Mouse (Mus musculus) intestine, embryonic 16.5 days (tissue): Measurements from ENCODE around the gene Sptb. TPM values are rescaled to one million over a fixed set of nuclear protein-coding genes. Genes with fewer than 3 reads are reported as not detected.

Source experiments
- ATAC-seq: fragments of 200-750 bp; cut with Nextera tagmentation; 2 replicates; pipeline ENCODE4 v1.8.0; 2017; ENCODE audit warnings: moderate TSS enrichment, moderate library complexity
- H3K27ac ChIP-seq: fragments of 300-500 bp; sonication (generic); 2 replicates; pipeline ENCODE4 v1.5.1; 2014; ENCODE audit warnings: mild to moderate bottlenecking, low read length
- H3K27me3 ChIP-seq: fragments of 300-500 bp; sonication (generic); replicated peaks from 2 replicates; pipeline ENCODE4 v1.6.1; 2014; ENCODE audit warnings: low read length, control low read depth, mixed read lengths; ENCODE audit not compliant: control insufficient read depth, insufficient read depth
- H3K36me3 ChIP-seq: fragments of 300-500 bp; sonication (generic); 2 replicates; pipeline ENCODE4 v1.6.1; 2014; ENCODE audit warnings: low read length, control low read depth; ENCODE audit not compliant: control insufficient read depth, insufficient read depth
- H3K4me1 ChIP-seq: fragments of 300-500 bp; sonication (generic); 2 replicates; pipeline ENCODE4 v1.6.1; 2014; ENCODE audit warnings: low read length, control low read depth, mixed read lengths; ENCODE audit not compliant: control insufficient read depth, insufficient read depth
- H3K4me2 ChIP-seq: fragments of 300-500 bp; sonication (generic); 2 replicates; pipeline ENCODE4 v1.6.1; 2014; ENCODE audit warnings: low read depth, low read length, control low read depth
- H3K4me3 ChIP-seq: fragments of 300-500 bp; sonication (generic); 2 replicates; pipeline ENCODE4 v1.5.1; 2014; ENCODE audit warnings: mild to moderate bottlenecking, low read length
- H3K9ac ChIP-seq: fragments of 300-500 bp; sonication (generic); 2 replicates; pipeline ENCODE4 v1.6.1; 2014; ENCODE audit warnings: low read depth, low read length
- H3K9me3 ChIP-seq: fragments of 300-500 bp; sonication (generic); 2 replicates; pipeline ENCODE4 v1.6.1; 2016; ENCODE audit warnings: low read length, control low read depth; ENCODE audit not compliant: control insufficient read depth
- WGBS: fragments of 180-500 bp; shearing (Covaris S2); extraction: QIAGEN DNeasy Blood & Tissue Kit; methylation state at CpG from one replicate; pipeline ENCODE4 v1.1.7; 2014; 5-methylcytosine and 5-hydroxymethylcytosine counted together
- polyA plus RNA-seq: library from polyadenylated mRNA; unstranded; fragments of >200 nt; fragmentation: Nextera tagmentation; extraction: Ambion mirVana; gene quantifications from 2 replicates; pipeline ENCODE4 v1.2.1, GENCODE M21; 2015

Sptb gene
- polyA plus RNA-seq, result 0.98 and 1.2 TPM in 2 replicates

DNA sequence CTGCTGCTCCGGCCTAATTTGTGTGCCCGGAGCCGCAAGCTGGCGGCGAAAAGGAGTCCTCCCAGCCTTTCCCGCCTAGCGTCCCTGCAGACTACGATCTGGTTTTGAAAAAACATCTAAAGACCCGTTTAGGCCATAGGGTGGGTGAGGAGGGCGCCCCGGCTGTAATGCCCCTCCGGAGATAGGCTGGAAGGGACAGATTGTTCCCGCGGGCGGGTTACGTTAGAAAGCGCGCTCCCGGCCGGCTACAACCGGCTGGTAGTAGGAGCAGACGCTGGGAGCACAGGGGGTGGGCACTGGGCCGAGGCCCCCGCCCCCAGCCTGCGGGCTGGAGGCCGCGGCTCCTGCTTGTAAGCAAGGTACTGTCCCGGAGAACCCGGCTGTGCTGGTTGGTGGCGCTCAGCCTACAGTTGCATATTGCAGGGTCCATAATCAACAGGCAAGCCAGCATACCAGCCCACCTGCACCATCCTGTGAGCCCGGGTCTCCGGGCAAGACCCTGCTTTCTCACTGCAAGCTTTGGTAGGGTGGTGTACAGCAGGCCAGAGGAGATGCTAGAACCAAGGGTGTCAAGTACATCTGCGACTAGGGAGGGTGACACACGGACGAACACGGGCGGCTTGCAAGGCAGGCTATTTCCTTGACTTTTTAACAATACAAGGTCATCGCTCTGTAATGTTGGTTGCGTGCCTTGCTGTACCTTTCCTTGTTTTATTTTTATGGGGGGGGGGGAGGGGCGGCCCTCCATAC, at the start of gene Sptb:
TSS of gene Sptb (minus strand) at position 197 of the 750 bp plus-strand sequence.
- Histone ChIP-seq H3K4me2 (peak within 1 kb of the TSS; percentile 100), H3K36me3 (no peaks in the 10 kb centered on the region), H3K27me3 (peaks cover 24% of the 10 kb centered on the region), H3K4me1 (peaks cover 12% of the 10 kb centered on the region), H3K9me3 (no peaks in the 10 kb centered on the region), H3K4me3 (peak within 1 kb of the TSS; percentile 74), H3K27ac (no peak within 1 kb of the TSS), H3K9ac (peak within 1 kb of the TSS; percentile 73)
- ATAC-seq, result peak; percentile 72
- WGBS, result under 1% methylated on average over 40 of the region's 40 CpGs

DNA sequence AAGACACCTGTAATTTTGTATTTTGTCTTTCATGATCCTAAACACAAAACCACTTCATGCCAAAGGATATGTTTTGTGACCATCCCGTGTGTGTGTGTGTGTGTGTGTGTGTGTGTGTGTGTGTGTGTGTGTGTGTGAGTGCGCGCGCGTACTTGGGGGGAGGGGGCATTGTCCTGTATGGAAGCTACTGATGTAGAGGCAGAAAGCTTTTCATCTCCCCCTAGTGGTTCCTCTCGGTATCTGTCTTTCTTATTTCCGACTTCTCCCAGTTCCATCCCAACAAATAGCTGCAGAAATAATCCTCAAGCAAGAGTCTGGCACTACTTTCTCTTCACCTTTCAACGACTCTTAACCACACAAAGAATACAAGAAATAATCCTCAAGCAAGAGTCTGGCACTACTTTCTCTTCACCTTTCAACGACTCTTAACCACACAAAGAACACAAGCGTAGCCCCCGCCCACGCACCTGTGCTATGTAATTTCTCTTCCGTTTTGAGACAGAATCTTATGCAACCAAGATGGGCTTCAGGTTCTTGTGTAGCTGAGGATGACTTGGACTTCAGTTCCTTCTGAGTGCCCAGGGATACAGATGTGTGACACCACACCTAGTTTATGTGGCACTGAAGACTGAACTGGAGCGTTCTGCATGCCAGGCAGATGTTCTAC, 42.4 kb upstream of the Sptb start:
- Histone ChIP-seq H3K36me3 (no peaks in the 10 kb centered on the region), H3K27ac (no peak overlapping the region), H3K4me2 (no peak overlapping the region), H3K4me1 (no peaks in the 10 kb centered on the region), H3K9ac (no peak overlapping the region), H3K27me3 (no peaks in the 10 kb centered on the region), H3K9me3 (no peaks in the 10 kb centered on the region), H3K4me3 (no peak overlapping the region)
- 45% methylated on average over 14 of the region's 14 CpGs for WGBS
- ATAC-seq, result no peak

DNA sequence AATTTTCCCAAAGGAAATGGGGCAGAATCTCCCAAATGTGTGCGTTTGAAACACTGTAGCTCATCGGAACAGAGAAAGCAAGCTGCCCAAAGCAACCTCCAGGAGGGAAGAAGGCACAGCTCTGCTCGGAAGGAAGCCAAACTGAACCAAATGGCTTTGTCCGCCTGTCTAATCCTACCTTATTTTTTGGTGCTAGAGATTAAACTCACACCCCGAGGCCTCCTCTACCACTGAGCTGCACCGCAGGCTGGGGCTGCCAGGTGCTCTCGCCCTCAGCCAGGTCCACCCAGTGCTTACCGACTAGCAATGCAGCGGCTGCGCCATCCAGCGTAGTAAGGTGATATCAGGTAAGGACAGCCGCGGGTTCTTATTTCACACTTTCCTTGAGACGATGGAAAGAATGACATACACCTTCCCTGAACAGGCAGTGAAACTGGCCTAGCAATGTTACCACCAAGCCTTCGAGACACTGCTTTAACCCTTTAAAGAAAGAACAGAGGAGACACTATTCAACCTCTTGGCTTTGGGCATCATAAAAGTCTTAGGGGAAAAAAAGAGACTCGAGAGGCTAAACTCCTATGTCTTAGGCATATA, 40.6 kb upstream of the Sptb start:
- ATAC-seq, result no peak
- Histone ChIP-seq H3K27ac (no peak overlapping the region), H3K9me3 (no peaks in the 10 kb centered on the region), H3K4me2 (no peak overlapping the region), H3K27me3 (no peaks in the 10 kb centered on the region), H3K4me1 (no peaks in the 10 kb centered on the region), H3K36me3 (no peaks in the 10 kb centered on the region), H3K9ac (no peak overlapping the region), H3K4me3 (no peak overlapping the region)
- 83% methylated on average over 16 of the region's 16 CpGs for WGBS

DNA sequence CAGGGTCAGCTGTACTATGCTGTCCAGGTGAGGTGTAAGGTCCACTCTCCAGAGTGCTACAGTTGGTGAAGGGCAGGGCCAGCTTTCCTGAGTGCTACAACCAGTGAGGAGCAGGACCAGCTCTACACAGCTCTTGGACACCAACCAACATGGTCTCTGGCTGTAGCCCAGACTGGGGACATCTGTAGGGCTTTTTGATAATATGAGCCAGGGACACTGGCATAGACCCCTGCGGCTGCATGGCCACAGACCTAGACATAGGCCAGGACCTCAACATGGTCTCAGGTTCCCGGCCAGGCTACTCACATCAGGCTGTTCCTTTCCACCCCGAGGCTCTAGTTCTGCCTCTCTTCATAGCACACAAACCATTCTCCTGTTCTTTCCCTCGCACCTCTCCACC, 17.6 kb upstream of the Sptb start:
- ATAC-seq, result no peak
- no peak overlapping the region for H3K9ac ChIP-seq
- 89% methylated on average over 4 of the region's 4 CpGs for WGBS
- H3K4me3 ChIP-seq, result no peak overlapping the region
- H3K4me2 ChIP-seq, result no peak overlapping the region
- no peaks in the 10 kb centered on the region for H3K27me3 ChIP-seq
- H3K27ac ChIP-seq, result no peak overlapping the region
- no peaks in the 10 kb centered on the region for H3K9me3 ChIP-seq
- H3K36me3 ChIP-seq, result no peaks in the 10 kb centered on the region
- H3K4me1 ChIP-seq, result no peaks in the 10 kb centered on the region

DNA sequence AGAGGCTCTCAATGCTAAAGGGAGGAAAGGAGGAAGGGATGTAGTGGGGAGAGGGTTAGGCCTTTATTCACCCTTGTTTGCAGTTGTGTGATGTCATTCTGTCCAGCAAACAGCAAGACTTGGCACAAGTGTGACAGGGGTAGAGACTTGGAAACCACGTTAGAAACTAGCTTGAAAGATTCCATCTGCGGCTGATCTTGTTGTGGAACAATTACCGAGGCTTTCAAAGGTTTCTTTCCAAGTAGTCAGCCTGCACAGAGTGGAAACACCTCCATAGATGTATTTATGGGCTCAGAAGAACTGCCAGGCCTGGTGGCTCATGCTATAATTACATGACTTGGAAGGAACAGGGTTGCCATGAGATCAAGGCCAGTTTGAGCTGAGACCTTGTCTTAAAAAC, 11.7 kb upstream of the Sptb start:
- Histone ChIP-seq H3K4me2 (no peak overlapping the region), H3K4me1 (no peaks in the 10 kb centered on the region), H3K36me3 (no peaks in the 10 kb centered on the region), H3K4me3 (no peak overlapping the region), H3K27ac (no peak overlapping the region), H3K9ac (no peak overlapping the region), H3K27me3 (no peaks in the 10 kb centered on the region), H3K9me3 (no peaks in the 10 kb centered on the region)
- WGBS, result 71% methylated on average over 3 of the region's 3 CpGs
- ATAC-seq, result no peak

DNA sequence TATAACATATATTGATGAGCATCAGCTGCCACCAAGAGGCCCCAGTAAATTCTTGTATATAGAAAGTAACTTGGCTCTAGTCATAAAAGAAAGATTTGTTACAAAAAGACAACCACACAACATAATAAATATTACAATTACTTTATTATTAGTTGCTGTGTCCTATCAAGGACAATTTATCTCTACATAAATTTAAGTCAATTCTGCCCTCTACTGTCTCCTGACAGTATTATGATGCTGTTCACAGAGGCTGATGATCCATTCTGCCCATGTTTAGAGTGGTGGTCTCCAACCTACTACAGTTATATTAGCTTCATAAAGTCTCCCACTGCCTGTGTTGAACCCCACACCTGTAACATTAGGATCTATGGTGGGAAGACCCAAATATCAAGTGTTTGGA, 10.2 kb upstream of the Sptb start:
- H3K4me2 ChIP-seq, result no peak overlapping the region
- no peaks in the 10 kb centered on the region for H3K9me3 ChIP-seq
- H3K27ac ChIP-seq, result no peak overlapping the region
- no peaks in the 10 kb centered on the region for H3K27me3 ChIP-seq
- no peak overlapping the region for H3K9ac ChIP-seq
- no peaks in the 10 kb centered on the region for H3K4me1 ChIP-seq
- H3K4me3 ChIP-seq, result no peak overlapping the region
- no peaks in the 10 kb centered on the region for H3K36me3 ChIP-seq
- ATAC-seq, result no peak

DNA sequence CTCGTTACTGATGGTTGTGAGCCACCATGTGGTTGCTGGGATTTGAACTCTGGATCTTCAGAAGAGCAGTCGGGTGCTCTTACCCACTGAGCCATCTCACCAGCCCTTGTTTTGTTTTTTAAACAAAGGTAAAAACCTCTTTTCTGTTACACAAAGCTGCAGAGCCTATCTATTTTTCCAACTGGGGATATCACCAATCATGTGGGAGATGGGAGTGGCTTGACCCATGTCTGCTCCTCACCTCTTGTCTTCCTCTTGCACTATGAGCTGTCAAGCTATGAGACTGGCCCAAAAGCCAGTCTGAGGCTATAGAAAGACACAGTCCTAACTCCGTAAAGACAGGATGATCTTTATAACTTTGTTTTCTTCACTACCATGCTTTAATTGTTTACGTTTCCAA, 8.0 kb upstream of the Sptb start:
- no peak overlapping the region for H3K4me3 ChIP-seq
- ATAC-seq, result no peak
- WGBS, result 89% methylated on average over 4 of the region's 4 CpGs

DNA sequence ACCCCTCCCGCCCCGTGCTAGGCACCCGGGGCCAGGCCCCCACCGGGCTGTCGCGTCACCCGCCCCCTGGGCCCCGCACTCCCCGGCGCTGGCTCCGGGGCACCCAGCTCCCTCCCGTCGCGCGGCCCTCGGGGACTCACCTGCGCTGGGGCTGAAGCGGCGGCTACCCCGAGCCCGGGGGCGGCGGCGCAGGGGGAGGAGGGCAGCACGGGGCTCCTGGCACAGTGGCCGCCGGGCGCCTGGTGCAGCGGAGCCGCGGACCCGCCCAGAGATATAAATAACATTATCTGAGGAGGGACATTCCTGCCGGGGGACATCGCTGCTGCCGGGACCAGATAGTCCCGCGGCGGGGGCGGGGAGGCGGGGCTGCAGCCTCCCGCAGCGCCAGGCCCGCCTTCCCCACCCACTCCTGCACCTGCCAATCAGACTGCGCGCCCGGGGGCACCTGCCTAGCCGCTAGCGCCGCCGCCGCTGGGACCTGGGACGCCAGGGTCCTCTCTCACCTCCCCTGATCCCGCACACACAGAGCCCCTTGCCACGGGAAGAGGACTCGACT, 474 bp downstream of the Sptb start:
- H3K9ac ChIP-seq, result peak overlapping the region; percentile 73
- peak; percentile 92 for ATAC-seq
- peak overlapping the region; percentile 100 for H3K4me2 ChIP-seq
- H3K9me3 ChIP-seq, result no peaks in the 10 kb centered on the region
- peaks cover 24% of the 10 kb centered on the region for H3K27me3 ChIP-seq
- no peak overlapping the region for H3K27ac ChIP-seq
- H3K36me3 ChIP-seq, result no peaks in the 10 kb centered on the region
- WGBS, result under 1% methylated on average over 51 of the region's 55 CpGs
- H3K4me3 ChIP-seq, result peak overlapping the region; percentile 74
- H3K4me1 ChIP-seq, result peaks cover 12% of the 10 kb centered on the region

More for the DNA sequence above, 8.0 kb upstream of the Sptb start:
- H3K36me3 ChIP-seq, result no peaks in the 10 kb centered on the region
- no peaks in the 10 kb centered on the region for H3K4me1 ChIP-seq
- H3K27me3 ChIP-seq, result no peaks in the 10 kb centered on the region; the same call in 1 of the 2 replicates
- no peak overlapping the region for H3K9ac ChIP-seq
- H3K27ac ChIP-seq, result no peak overlapping the region
- no peak overlapping the region for H3K4me2 ChIP-seq
- no peaks in the 10 kb centered on the region for H3K9me3 ChIP-seq
